Mouse (Mus musculus): Measurements from ENCODE around the gene Zhx3.

- TF ChIP-seq CTCF (IDR thresholded peaks at IDR 0.05; ENCODE audit: control insufficient read depth, insufficient read depth, insufficient replicate concordance, low read depth, low read length) (no peak), POLR2A (IDR thresholded peaks at IDR 0.05; ENCODE audit: control insufficient read depth, low read depth, low read length) (no peak)
Measured at GRCm38 (mm10) chr2:160700271-160700670, 172.5 kb downstream of the Zhx3 start.

Data from testis, adult 2 months (tissue).